ENCODE assay signal across 7 mouse cellular contexts in genomic region chr11:101785143-101785851, GRCm38 (mm10). TPM values are rescaled to one million over a fixed set of nuclear protein-coding genes. Genes with fewer than 3 reads are reported as not detected.
A peak's percentile ranks its signal among the peaks of the same experiment; 100 is the strongest.
DNase-seq lines count a peak whose midpoint lies in the region; ATAC-seq lines count a peak whose summit lies in the region.

TSS of gene Etv4 (minus strand) at chr11:101785371.

- H3K4me3 ChIP-seq in limb, embryonic 10.5 days, result peak within 1 kb of the TSS; percentile 73
- peak within 1 kb of the TSS; percentile 47 for H3K4me3 ChIP-seq in midbrain, embryonic 13.5 days (replicated peaks)

- DNase-seq in adrenal gland, adult 2 months, result peak; percentile 94
- peak; percentile 89 for DNase-seq in embryo, embryonic 11.5 days (ENCODE audit: low read depth, low spot score)
- peak; percentile 75 for DNase-seq in kidney, adult 11 months
- peak; percentile 94 for DNase-seq in limb, embryonic 10.5 days (ENCODE audit: low spot score)
- peak; percentile 70 to 71 for DNase-seq in spleen, adult 18-20 months

- WGBS in limb, embryonic 10.5 days, result under 1% methylated on average over 35 of the region's 35 CpGs
- WGBS in midbrain, embryonic 13.5 days, result under 1% methylated on average over 35 of the region's 35 CpGs

- ATAC-seq in granulocyte monocyte progenitor cell, adult 5-6 weeks (replicated peaks; ENCODE audit: poor library complexity, severe bottlenecking), result peak; percentile 87
- peak; percentile 96 for ATAC-seq in midbrain, embryonic 13.5 days

- no peaks in the 10 kb centered on the region for H3K36me3 ChIP-seq in limb, embryonic 10.5 days
- H3K36me3 ChIP-seq in midbrain, embryonic 13.5 days, result no peaks in the 10 kb centered on the region

- peak within 1 kb of the TSS; percentile 96 for H3K4me2 ChIP-seq in midbrain, embryonic 13.5 days (replicated peaks)

- peaks cover 50% of the 10 kb centered on the region for H3K27me3 ChIP-seq in limb, embryonic 10.5 days (ENCODE audit: low read depth, poor library complexity, severe bottlenecking)
- peaks cover 87% of the 10 kb centered on the region for H3K27me3 ChIP-seq in midbrain, embryonic 13.5 days

- H3K4me1 ChIP-seq in limb, embryonic 10.5 days, result peaks cover 62% of the 10 kb centered on the region
- peaks cover 21% of the 10 kb centered on the region for H3K4me1 ChIP-seq in midbrain, embryonic 13.5 days (replicated peaks)

- H3K9me3 ChIP-seq in limb, embryonic 10.5 days (replicated peaks), result no peaks in the 10 kb centered on the region
- no peaks in the 10 kb centered on the region for H3K9me3 ChIP-seq in midbrain, embryonic 13.5 days

- peak within 1 kb of the TSS; percentile 94 for H3K27ac ChIP-seq in limb, embryonic 10.5 days
- no peak within 1 kb of the TSS; the same call in 1 of the 2 replicates for H3K27ac ChIP-seq in midbrain, embryonic 13.5 days

- H3K9ac ChIP-seq in midbrain, embryonic 13.5 days (replicated peaks), result peak within 1 kb of the TSS; percentile 60

RNA-seq across cellular contexts. Expression of gene Etv4, which starts in this region (rescaled TPM):
- 1 to 10 TPM in 1 of 2 experiments, under 1 TPM in 1; 0.58 to 1.9 TPM for total RNA-seq in adrenal gland, adult 2 months (2021)
- 3.4 and 4.7 TPM in 2 replicates for polyA plus RNA-seq in adrenal gland, adult 2 months (2012; rRNA removed)
- not detected in 2 replicates for total RNA-seq in granulocyte monocyte progenitor cell, adult 5-6 weeks (2014; fragmentation: Nextera tagmentation)
- not detected in 2 replicates for total RNA-seq in granulocyte monocyte progenitor cell, adult 5-6 weeks (2017)
- polyA plus RNA-seq in limb, embryonic 10.5 days (2016; fragmentation: Nextera tagmentation; extraction: Ambion mirVana), result 37.8 and 48.3 TPM in 2 replicates
- 1.9 and 4.1 TPM in 2 replicates for polyA plus RNA-seq in midbrain, embryonic 13.5 days (2015; fragmentation: Nextera tagmentation; extraction: Ambion mirVana)

Comparison
In these comparisons a context has a peak if more than half of its experiments do, and no peak if none do; other contexts are left out.
1. Peak in ATAC-seq in granulocyte monocyte progenitor cell, adult 5-6 weeks; RNA of the gene not detected or under 1 TPM.